Mouse (Mus musculus): ENCODE measurements around the gene C1ql3. TPM values are rescaled to one million over a fixed set of nuclear protein-coding genes. Genes with fewer than 3 reads are reported as not detected.
A peak's percentile ranks its signal among the peaks of the same experiment; 100 is the strongest.

The C1ql3 gene
- polyA plus RNA-seq, 1 experiment from 2014 or later: 3.4 TPM

DNA sequence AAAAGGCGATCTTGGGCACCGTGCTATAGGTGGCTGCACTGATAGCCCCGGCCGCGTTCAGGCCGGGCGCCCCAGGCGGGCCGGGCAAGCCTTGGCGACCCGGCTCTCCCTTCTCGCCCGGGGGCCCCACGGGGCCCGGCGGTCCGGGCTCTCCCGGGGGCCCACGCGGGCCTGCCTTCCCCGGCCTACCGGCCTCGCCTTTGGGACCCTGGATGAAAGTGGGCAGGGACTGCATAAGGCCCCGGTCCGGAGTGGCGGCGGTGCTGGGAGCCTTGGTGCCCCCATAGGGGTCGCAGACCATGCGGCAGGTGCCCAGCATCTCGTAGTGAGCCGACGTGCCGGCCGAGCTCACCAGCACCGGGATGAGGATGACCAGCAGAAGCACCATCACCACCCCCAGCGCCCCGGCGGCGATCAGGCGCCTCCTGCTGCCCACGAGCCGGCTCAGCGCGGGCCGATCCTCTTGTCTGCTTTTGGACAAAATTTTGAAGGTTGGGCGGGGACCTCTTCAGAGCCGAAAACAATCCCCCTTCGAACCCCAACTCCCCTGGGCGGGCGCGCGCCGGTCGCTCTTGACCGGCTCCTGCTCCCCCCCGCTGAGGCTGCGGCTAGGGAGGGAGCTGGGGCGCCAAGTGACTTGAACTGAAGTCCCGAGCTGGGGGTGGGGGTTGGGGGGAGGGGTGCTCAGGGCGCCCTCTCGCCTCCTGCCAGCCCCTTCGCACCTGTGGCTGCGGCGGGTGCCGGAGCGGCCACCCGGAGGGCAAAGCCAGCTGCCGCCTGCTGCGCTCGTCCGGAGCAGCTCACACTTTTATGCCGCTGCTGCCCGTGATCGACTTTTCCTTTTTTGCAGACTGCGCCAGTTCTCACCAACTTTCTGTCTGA lies 905 bp downstream of the C1ql3 start:
- Histone ChIP-seq H3K9ac (ENCODE audit: low read length) (peak overlapping the region; percentile 55), H3K4me3 (ENCODE audit: low read depth, low read length) (peak overlapping the region; percentile 56), H3K4me1 (ENCODE audit: control insufficient read depth, insufficient read depth, low read length) (peaks cover 12% of the 10 kb centered on the region), H3K4me2 (ENCODE audit: low read depth) (peak overlapping the region; percentile 100), H3K36me3 (ENCODE audit: control insufficient read depth, insufficient read depth, low read length) (no peaks in the 10 kb centered on the region), H3K27me3 (ENCODE audit: control insufficient read depth, insufficient read depth, low read length) (peaks cover 42% of the 10 kb centered on the region), H3K27ac (ENCODE audit: low read depth, low read length) (no peak overlapping the region), H3K9me3 (ENCODE audit: control insufficient read depth, low read length) (no peaks in the 10 kb centered on the region)
- DNase-seq (ENCODE audit: low spot score): peak; percentile 63
- peak; percentile 51 for ATAC-seq (ENCODE audit: insufficient read depth, low FRiP score, low TSS enrichment)
- WGBS: under 1% methylated on average over 69 of the region's 75 CpGs

DNA sequence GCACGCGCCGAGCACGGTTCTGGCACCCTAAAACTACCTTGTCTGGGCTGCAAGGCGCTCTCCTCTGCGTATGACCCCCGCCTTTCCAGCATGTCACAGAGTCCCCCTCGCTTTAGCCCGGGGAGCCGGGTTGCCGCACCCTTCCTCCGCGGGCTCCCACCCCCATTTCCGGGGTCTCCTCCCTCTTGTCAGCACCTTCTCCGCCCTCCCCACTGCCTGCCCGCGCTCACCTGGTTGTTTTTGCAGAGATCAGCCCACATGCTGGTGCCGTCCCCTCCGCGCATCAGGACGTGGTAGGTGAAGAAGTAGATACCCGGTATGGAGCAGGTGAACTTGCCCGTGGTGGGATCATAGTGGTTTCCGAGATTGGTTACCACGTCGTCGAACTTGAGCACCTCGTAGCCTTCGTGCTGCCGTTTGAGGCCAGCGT lies 1.6 kb downstream of the C1ql3 start:
- no peak overlapping the region for H3K27ac ChIP-seq (ENCODE audit: low read depth, low read length)
- H3K9ac ChIP-seq (ENCODE audit: low read length): peak overlapping the region; percentile 55
- H3K4me3 ChIP-seq (ENCODE audit: low read depth, low read length): peak overlapping the region; percentile 56
- H3K9me3 ChIP-seq (ENCODE audit: control insufficient read depth, low read length): no peaks in the 10 kb centered on the region
- DNase-seq (ENCODE audit: low spot score) (no peak), ATAC-seq (ENCODE audit: insufficient read depth, low FRiP score, low TSS enrichment) (peak; percentile 29)
- H3K27me3 ChIP-seq (ENCODE audit: control insufficient read depth, insufficient read depth, low read length): peaks cover 42% of the 10 kb centered on the region
- peak overlapping the region; percentile 100 for H3K4me2 ChIP-seq (ENCODE audit: low read depth)
- 1% methylated on average over 31 of the region's 31 CpGs for WGBS
- peaks cover 12% of the 10 kb centered on the region for H3K4me1 ChIP-seq (ENCODE audit: control insufficient read depth, insufficient read depth, low read length)
- no peaks in the 10 kb centered on the region for H3K36me3 ChIP-seq (ENCODE audit: control insufficient read depth, insufficient read depth, low read length)

DNA sequence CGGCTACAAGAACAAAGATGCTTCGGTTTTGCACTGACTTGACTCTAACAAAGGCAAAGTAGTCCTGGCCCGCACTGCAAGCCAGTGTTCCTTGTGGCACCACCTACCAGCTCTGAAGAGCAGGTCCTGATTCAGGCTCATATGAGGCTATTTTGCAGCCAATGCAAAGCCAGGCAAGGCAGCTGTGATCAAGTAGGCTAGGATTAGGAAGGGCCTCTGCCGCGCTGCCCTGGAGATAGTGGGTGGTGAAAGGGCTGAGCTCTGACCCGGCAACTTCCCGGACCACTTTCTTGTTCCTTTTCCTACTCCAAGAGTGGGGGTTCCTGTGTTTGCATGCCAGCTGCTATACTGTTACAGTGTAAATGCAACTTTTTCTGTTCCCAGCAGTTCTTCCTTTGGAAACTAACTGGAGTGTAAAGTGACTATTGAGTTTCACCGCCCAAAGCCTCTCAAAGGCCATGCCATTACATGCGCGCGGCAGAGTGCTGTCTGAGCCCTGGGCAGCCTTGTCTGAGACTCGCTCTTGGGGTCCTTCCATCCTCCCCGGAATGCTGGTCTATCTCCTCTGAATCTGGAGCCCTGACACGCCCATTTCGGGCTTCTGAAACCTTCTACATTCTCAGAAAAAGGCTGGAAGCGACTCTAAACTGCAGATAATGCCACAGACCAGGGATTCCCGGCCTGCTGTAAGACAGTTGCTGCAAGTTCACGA lies 2.2 kb downstream of the C1ql3 start:
- no peak for ATAC-seq (ENCODE audit: insufficient read depth, low FRiP score, low TSS enrichment)
- Histone ChIP-seq H3K4me2 (ENCODE audit: low read depth) (peak overlapping the region; percentile 100), H3K9ac (ENCODE audit: low read length) (peak overlapping the region; percentile 55; the same call in 1 of the 2 replicates), H3K4me1 (ENCODE audit: control insufficient read depth, insufficient read depth, low read length) (peaks cover 12% of the 10 kb centered on the region), H3K9me3 (ENCODE audit: control insufficient read depth, low read length) (no peaks in the 10 kb centered on the region), H3K36me3 (ENCODE audit: control insufficient read depth, insufficient read depth, low read length) (no peaks in the 10 kb centered on the region), H3K27me3 (ENCODE audit: control insufficient read depth, insufficient read depth, low read length) (peaks cover 42% of the 10 kb centered on the region), H3K27ac (ENCODE audit: low read depth, low read length) (no peak overlapping the region), H3K4me3 (ENCODE audit: low read depth, low read length) (peak overlapping the region; percentile 56)
- 7% methylated on average over 18 of the region's 18 CpGs for WGBS
- peak; percentile 51 for DNase-seq (ENCODE audit: low spot score)

GRCm38 (mm10) chr2:13008433-13008832 lies 3.2 kb downstream of the C1ql3 start:
- peaks cover 39% of the 10 kb centered on the region for H3K27me3 ChIP-seq (ENCODE audit: control insufficient read depth, insufficient read depth, low read length)
- no peak overlapping the region for H3K27ac ChIP-seq (ENCODE audit: low read depth, low read length)
- H3K9me3 ChIP-seq (ENCODE audit: control insufficient read depth, low read length): no peaks in the 10 kb centered on the region
- H3K4me2 ChIP-seq (ENCODE audit: low read depth): no peak overlapping the region
- ATAC-seq (ENCODE audit: insufficient read depth, low FRiP score, low TSS enrichment) (no peak), DNase-seq (ENCODE audit: low spot score) (no peak)
- H3K4me3 ChIP-seq (ENCODE audit: low read depth, low read length): no peak overlapping the region
- no peak overlapping the region for H3K9ac ChIP-seq (ENCODE audit: low read length)
- H3K36me3 ChIP-seq (ENCODE audit: control insufficient read depth, insufficient read depth, low read length): no peaks in the 10 kb centered on the region
- 76% methylated on average over 1 of the region's 1 CpGs for WGBS
- peaks cover 12% of the 10 kb centered on the region for H3K4me1 ChIP-seq (ENCODE audit: control insufficient read depth, insufficient read depth, low read length)

GRCm38 (mm10) chr2:13000026-13000425 lies 11.6 kb downstream of the C1ql3 start:
- no peaks in the 10 kb centered on the region for H3K36me3 ChIP-seq (ENCODE audit: control insufficient read depth, insufficient read depth, low read length)
- H3K27ac ChIP-seq (ENCODE audit: low read depth, low read length): no peak overlapping the region
- no peak overlapping the region for H3K9ac ChIP-seq (ENCODE audit: low read length)
- no peaks in the 10 kb centered on the region for H3K9me3 ChIP-seq (ENCODE audit: control insufficient read depth, low read length)
- H3K4me2 ChIP-seq (ENCODE audit: low read depth): no peak overlapping the region
- H3K4me1 ChIP-seq (ENCODE audit: control insufficient read depth, insufficient read depth, low read length): no peaks in the 10 kb centered on the region
- DNase-seq (ENCODE audit: low spot score) (no peak), ATAC-seq (ENCODE audit: insufficient read depth, low FRiP score, low TSS enrichment) (no peak)
- WGBS: 87% methylated on average over 2 of the region's 2 CpGs
- no peak overlapping the region for H3K4me3 ChIP-seq (ENCODE audit: low read depth, low read length)
- no peaks in the 10 kb centered on the region for H3K27me3 ChIP-seq (ENCODE audit: control insufficient read depth, insufficient read depth, low read length)

DNA sequence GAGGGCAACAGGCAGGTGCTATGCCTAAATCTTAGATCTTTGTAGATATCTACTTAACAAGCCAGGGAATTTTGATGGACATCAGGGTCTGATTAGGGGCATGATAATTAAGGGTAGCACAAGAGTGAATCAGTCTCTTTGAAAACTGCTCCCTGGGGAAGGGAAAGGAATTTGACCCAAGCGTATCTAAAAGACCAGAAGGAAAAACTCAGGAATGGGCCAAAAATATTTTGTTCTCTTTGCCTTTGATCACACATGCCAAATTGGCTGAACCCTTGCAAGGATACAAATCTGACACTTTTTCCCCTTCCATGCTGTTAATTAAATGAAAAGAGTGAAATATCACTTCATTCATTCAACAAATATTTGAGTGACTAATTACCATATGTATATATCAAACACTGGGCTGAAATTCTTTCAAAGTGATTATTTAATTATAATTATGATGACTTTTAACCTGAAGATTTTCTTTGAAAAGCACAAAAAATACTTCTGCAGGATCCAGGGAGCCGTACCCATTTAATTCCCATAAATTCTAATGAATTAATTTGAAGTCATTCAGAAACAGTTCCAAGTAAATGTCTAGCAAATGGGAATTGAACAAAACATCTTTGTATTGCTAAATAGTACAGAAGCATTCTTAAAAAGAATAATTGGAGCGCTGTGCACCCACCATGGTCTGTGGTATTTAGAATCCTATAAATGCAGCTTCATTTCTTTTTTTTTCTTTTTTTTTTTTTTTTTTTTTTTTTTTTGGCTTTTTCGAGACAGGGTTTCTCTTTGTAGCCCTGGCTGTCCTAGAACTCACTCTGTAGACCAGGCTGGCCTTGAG lies 26.5 kb downstream of the C1ql3 start:
- ATAC-seq (ENCODE audit: insufficient read depth, low FRiP score, low TSS enrichment) (no peak), DNase-seq (ENCODE audit: low spot score) (no peak)
- no peaks in the 10 kb centered on the region for H3K9me3 ChIP-seq (ENCODE audit: control insufficient read depth, low read length)
- no peak overlapping the region for H3K9ac ChIP-seq (ENCODE audit: low read length)
- H3K27me3 ChIP-seq (ENCODE audit: control insufficient read depth, insufficient read depth, low read length): no peaks in the 10 kb centered on the region
- no peak overlapping the region for H3K4me2 ChIP-seq (ENCODE audit: low read depth)
- WGBS: 75% methylated on average over 4 of the region's 4 CpGs
- no peak overlapping the region for H3K4me3 ChIP-seq (ENCODE audit: low read depth, low read length)
- H3K4me1 ChIP-seq (ENCODE audit: control insufficient read depth, insufficient read depth, low read length): no peaks in the 10 kb centered on the region
- no peaks in the 10 kb centered on the region for H3K36me3 ChIP-seq (ENCODE audit: control insufficient read depth, insufficient read depth, low read length)
- H3K27ac ChIP-seq (ENCODE audit: low read depth, low read length): no peak overlapping the region

- Histone ChIP-seq H3K4me3 (ENCODE audit: low read depth, low read length) (no peak overlapping the region), H3K36me3 (ENCODE audit: control insufficient read depth, insufficient read depth, low read length) (no peaks in the 10 kb centered on the region), H3K27ac (ENCODE audit: low read depth, low read length) (no peak overlapping the region), H3K9me3 (ENCODE audit: control insufficient read depth, low read length) (no peaks in the 10 kb centered on the region), H3K4me2 (ENCODE audit: low read depth) (no peak overlapping the region), H3K27me3 (ENCODE audit: control insufficient read depth, insufficient read depth, low read length) (no peaks in the 10 kb centered on the region), H3K9ac (ENCODE audit: low read length) (no peak overlapping the region), H3K4me1 (ENCODE audit: control insufficient read depth, insufficient read depth, low read length) (no peaks in the 10 kb centered on the region)
- DNase-seq (ENCODE audit: low spot score) (no peak), ATAC-seq (ENCODE audit: insufficient read depth, low FRiP score, low TSS enrichment) (no peak)
- 77% methylated on average over 4 of the region's 4 CpGs for WGBS
Measured at GRCm38 (mm10) chr2:12978771-12979170, 32.8 kb downstream of the C1ql3 start.

DNA sequence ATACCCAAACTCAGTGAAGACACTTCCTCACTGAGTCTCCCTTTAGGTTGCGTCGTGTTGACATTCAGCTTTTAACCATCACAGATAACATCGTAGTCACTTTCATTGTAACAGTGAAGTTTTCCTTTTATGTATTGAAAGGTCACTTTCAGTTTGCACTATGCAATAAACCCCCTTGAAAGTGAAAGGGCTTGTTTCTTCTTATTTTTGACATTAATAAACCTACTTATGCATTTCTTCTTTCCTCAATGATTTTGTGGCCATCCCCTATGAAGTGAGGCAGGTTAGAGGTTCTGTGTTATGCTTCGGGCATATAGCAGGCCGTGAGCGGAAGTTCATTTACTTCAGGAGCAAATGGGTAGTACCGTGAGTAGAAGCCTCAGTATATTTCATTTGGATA lies 34.2 kb downstream of the C1ql3 start:
- Histone ChIP-seq H3K9me3 (ENCODE audit: control insufficient read depth, low read length) (no peaks in the 10 kb centered on the region), H3K4me1 (ENCODE audit: control insufficient read depth, insufficient read depth, low read length) (no peaks in the 10 kb centered on the region), H3K27ac (ENCODE audit: low read depth, low read length) (no peak overlapping the region), H3K4me2 (ENCODE audit: low read depth) (no peak overlapping the region), H3K27me3 (ENCODE audit: control insufficient read depth, insufficient read depth, low read length) (no peaks in the 10 kb centered on the region), H3K4me3 (ENCODE audit: low read depth, low read length) (no peak overlapping the region), H3K9ac (ENCODE audit: low read length) (no peak overlapping the region), H3K36me3 (ENCODE audit: control insufficient read depth, insufficient read depth, low read length) (no peaks in the 10 kb centered on the region)
- ATAC-seq (ENCODE audit: insufficient read depth, low FRiP score, low TSS enrichment): no peak
- no peak for DNase-seq (ENCODE audit: low spot score)
- 95% methylated on average over 7 of the region's 7 CpGs for WGBS

Measured in neural tube, embryonic 11.5 days (tissue).